Mouse (Mus musculus) MEL-GATA-1-ER (cell line): ENCODE data around the gene Bach1.

ENCODE experiments used
- DNase-seq: peaks from one replicate; pipeline ENCODE4 v3.0.0-alpha.2; 2012; ENCODE audit warnings: low read depth; ENCODE audit errors: extremely low read depth

Bach1 gene

GRCm38 (mm10) chr16:87737842-87738639, 39.3 kb downstream of the Bach1 start:
- DNase-seq, result peak; percentile 75

DNA sequence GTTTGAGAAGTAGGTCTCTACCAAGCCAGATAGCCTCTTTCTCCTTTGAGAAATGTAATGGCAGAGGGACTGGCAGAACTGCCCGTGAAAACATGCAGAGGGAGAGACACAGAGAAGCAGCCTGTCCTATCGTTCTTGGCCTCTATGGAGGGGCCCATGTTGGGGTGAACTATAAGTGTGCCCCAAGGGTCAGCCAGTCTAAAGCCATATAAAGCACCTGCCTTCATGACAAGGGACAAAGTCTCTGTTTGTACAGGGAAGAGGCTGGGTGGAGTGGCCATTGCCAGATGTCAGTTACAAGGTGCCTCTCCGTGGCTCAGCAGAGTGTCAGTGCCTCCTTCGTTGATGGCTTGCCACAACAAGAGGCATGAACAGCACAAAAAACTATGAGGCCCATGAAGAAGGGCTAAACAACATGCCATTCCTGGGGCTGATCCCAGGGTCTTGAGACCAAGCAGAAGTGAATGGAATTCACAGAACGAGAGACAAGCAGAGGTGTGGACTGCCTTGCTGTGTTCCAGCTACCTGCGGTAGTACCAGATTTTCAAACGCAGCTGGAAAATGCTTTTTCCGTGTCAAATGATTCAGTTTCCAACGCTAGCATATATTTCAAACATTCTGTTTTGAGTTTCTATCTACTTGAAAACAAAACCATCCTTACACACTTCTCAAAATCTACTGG, 42.4 kb downstream of the Bach1 start:
- DNase-seq, result no peak

GRCm38 (mm10) chr16:87743661-87744060, 44.9 kb downstream of the Bach1 start:
- no peak for DNase-seq

GRCm38 (mm10) chr16:87744338-87744737, 45.6 kb downstream of the Bach1 start:
- no peak for DNase-seq

DNA sequence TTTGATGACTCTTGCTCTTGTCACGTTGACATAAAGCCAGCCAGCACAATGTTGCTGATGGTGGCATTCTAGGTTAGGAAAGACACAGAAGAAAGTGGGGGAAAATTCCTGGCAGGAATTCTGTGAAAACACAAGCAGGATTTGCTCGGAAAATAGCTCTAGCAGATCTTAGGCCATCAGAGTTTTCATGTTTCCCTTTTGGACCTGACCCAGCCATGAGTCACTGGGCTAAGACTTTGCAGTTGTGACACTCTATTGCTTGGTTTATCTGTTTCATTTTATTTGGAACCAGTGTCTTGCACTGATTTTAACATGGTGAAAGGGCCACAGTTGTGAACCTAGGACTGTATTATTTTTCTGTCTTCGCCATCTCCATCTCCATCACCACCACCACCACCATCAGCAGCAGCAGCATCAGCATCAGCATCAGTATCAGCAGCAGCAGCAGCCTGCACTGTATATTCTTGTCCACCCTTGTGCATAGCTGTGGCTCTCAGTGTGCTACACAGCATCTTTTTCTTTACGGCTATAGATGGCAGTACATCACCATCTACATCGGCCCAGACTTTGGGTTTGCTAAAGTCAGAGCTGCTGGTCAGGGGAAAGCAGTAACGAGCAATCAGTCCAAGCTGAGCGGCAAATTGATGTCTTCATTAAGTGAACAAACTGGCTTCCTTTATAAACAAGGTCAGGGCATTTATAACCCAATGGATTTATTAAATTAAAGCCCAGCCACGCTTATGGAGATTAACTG, 46.6 kb downstream of the Bach1 start:
- DNase-seq, result no peak

DNA sequence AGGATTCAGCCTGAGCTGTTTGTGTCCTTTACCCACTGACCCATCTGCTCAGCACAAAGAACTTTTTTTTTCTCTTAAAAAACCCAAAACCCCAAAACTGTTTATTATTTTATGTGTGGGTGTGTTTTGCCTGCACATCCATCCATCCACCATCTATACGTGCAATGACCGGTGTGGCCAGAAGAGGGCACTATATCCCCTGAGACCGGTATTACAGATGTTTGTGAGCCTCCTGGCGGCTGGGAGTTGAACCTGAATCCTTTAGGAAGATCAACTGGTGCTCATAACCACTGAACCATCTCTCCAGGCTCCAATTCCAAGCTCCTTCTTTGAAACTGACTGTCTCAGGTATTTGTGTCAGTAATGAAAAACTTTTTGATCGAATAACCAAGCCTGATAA, 48.0 kb downstream of the Bach1 start:
- DNase-seq, result peak; percentile 53

DNA sequence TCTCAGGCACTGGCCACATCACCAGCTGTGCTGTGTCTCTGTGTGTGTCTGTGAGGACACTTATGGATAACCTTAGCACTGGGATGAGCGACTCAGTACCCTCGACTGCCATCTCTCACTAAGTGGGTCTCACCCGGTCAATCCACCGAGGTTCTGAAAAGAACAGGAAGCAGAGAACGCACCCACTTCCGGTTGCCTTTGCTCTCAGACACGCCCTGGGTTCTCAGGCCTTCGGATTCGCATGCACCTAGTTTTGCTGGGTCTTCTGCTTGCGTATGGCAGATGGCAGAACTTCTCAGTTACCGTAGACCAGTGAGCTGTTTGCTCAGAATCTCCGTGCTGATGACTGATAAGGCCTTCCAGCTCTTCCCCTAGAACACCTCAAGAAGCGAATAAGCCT, 52.5 kb downstream of the Bach1 start:
- DNase-seq, result no peak

DNA sequence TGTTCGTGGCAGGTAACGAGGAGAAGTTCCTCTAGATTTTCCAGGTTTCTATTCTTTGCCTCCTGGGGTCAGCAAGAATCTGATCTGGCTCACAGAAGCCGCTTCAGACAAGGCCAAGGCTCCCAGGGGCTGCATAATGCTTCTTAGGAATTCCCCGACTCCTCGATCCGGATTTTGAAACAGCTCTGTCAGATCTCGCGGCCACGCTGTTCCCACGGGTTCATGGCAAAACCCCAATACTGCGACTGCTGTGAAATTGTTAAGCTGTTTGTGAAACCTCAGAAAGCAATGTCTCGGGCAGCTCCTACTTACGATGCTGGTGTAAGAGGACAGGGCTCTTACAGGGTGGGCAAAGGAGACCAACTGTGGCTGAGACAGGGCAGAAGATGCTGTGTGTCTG, 53.7 kb downstream of the Bach1 start:
- DNase-seq, result no peak

- DNase-seq, result peak; percentile 46
Observed at GRCm38 (mm10) chr16:87754858-87755257, 56.1 kb downstream of the Bach1 start.

- DNase-seq, result no peak
Observed at GRCm38 (mm10) chr16:87755915-87756314, 57.2 kb downstream of the Bach1 start.

DNA sequence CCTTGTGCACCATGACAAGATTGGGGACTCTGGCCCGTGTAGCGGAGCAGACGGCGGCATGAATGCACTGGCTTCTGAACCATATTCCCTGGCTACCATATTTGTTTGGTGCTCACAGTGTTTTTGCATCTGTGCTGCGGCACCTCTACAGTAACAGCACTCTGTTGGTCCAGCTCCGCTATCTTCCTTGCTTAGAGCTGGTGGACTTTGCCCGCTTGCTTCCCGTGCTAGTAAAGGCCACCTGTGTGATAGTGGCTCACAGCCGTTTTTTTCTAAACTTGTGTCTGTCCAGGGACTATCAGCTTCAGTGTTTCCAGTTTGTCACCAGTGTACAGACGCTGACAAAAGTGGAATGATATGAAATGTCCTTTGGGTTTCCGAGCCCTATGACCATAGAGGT, 59.3 kb downstream of the Bach1 start:
- no peak for DNase-seq

GRCm38 (mm10) chr16:87764668-87765109, 65.9 kb downstream of the Bach1 start:
- no peak for DNase-seq

DNA sequence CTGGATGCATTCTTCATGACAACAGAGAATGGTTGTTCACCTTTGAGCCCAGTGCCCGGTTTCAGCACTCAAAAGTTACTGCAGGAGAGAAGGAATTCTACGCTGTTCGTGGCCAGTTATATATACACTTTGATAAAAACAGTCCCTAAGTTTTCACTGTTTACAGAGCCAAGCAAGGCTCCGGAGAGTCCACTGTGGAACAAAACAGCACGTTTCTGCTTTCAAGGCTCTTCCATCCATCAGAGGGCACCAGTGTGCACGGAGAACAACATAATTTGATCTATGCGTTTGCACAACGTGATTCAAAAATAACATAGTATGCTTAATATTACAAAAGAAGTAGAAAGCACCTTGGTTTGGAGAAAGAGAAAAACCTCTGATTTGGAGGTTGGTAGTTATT, 67.2 kb downstream of the Bach1 start:
- no peak for DNase-seq

DNA sequence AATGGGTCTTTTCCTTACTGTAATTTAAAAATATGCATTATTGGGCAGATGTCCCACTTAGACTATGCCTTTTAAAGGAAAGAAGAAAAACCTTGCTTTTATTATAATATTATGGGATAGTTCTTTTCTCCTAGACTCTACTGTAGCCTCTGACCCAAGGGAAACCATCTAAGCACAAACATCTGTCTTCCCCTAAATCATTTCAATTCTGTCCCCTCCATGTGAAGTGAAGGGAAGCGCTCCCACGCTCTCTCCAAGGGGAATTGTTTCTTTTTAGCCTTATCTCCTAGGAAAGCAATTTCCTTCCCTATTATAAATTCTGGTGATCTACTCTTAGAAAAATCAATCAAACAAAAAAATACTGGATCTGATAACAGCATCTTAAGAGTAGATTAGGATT, 71.8 kb downstream of the Bach1 start:
- DNase-seq, result no peak

DNA sequence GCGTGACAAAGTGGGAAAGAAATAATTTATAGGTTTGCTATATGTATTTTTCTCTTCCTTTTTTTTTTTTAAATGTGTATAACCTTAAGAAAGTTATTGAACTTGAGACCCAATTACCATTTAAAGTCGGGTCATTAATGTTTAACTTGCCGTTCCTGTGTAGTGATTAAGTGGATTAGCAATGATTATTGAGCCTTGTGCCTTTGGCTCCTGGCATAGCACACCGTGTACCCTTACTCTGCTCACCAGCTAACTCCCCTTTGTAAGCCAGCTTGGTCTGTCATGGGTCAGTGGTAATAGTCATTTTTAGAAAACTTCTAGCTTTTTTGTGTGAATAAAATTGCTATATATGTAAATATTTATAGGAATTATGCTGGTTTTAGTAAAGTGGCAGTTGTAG, 73.2 kb downstream of the Bach1 start:
- DNase-seq, result no peak

GRCm38 (mm10) chr16:87774398-87774797, 75.7 kb downstream of the Bach1 start:
- DNase-seq, result no peak

DNA sequence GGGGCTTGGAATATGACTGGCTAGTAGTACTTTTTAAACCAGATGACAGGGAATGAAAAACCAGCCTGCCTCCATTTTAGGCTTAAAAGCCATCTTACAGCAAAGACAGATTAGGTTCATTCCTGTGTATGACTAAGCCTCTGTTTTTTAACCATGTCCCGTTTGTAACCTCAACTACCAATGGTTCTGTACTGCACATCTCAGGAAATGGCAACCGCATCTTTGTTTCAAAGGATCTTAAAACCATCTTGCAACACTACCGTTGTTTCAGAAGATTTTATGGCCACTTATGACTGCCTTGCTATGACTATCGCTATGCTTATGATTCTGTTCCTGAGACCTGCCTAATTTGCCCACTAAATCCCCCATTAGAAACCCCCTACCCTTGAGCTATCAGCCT, 78.6 kb downstream of the Bach1 start:
- DNase-seq, result no peak

- DNase-seq, result no peak
Observed at GRCm38 (mm10) chr16:87781637-87782036, 82.9 kb downstream of the Bach1 start.
